Mouse (Mus musculus) lung, embryonic 14.5 days (tissue): ENCODE measurements at regions not wholly inside any gene's neighbourhood (a gene's known extent, or its start where the extent isn't known, plus 50 kb on each side); places are given as distances from the start of the nearest gene placed in this dataset.

Experiments used
- ATAC-seq: fragments of 200-750 bp; cut with Nextera tagmentation; 2 replicates; pipeline ENCODE4 v1.8.0; 2017; ENCODE audit warnings: mild to moderate bottlenecking, moderate TSS enrichment, moderate library complexity; ENCODE audit not compliant: insufficient read depth
- DNase-seq: peaks from one replicate; pipeline ENCODE4 v3.0.0-alpha.2; 2015
- H3K27ac ChIP-seq: fragments of 300-500 bp; sonication (generic); 2 replicates; pipeline ENCODE4 v1.5.1; 2014; ENCODE audit warnings: low read depth, mild to moderate bottlenecking, moderate library complexity
- H3K27me3 ChIP-seq: fragments of 300-500 bp; sonication (generic); 2 replicates; pipeline ENCODE4 v1.6.1; 2014; ENCODE audit warnings: low read length, control low read depth; ENCODE audit not compliant: insufficient read depth
- H3K36me3 ChIP-seq: fragments of 300-500 bp; sonication (generic); 2 replicates; pipeline ENCODE4 v1.6.1; 2014; ENCODE audit warnings: control low read depth; ENCODE audit not compliant: insufficient read depth
- H3K4me1 ChIP-seq: fragments of 300-500 bp; sonication (generic); 2 replicates; pipeline ENCODE4 v1.6.1; 2014; ENCODE audit warnings: antibody characterized with exemption, control low read depth; ENCODE audit not compliant: insufficient read depth
- H3K4me2 ChIP-seq: fragments of 300-500 bp; sonication (generic); 2 replicates; pipeline ENCODE4 v1.6.1; 2014; ENCODE audit warnings: mild to moderate bottlenecking
- H3K4me3 ChIP-seq: fragments of 300-500 bp; sonication (generic); 2 replicates; pipeline ENCODE4 v1.5.1; 2014; ENCODE audit warnings: low read depth, low read length
- H3K9ac ChIP-seq: fragments of 300-500 bp; sonication (generic); 2 replicates; pipeline ENCODE4 v1.6.1; 2014
- H3K9me3 ChIP-seq: fragments of 300-500 bp; sonication (generic); 2 replicates; pipeline ENCODE4 v1.6.1; 2016; ENCODE audit warnings: low read depth, low read length, control low read depth
- CTCF ChIP-seq: IDR thresholded peaks from 2 replicates; pipeline ENCODE4 v1.5.1; 2016; ENCODE audit warnings: antibody characterized with exemption, low read depth
- WGBS: fragments of 180-500 bp; shearing (Covaris S2); extraction: QIAGEN DNeasy Blood & Tissue Kit; methylation state at CpG from one replicate; pipeline ENCODE4 v1.1.7; 2014; 5-methylcytosine and 5-hydroxymethylcytosine counted together

- Histone ChIP-seq H3K9ac (no peak overlapping the region), H3K4me2 (no peak overlapping the region), H3K36me3 (no peaks in the 10 kb centered on the region), H3K4me1 (no peaks in the 10 kb centered on the region), H3K4me3 (no peak overlapping the region), H3K27ac (no peak overlapping the region), H3K9me3 (no peaks in the 10 kb centered on the region), H3K27me3 (no peaks in the 10 kb centered on the region)
- 52% methylated on average over 7 of the region's 7 CpGs for WGBS
- DNase-seq (no peak), ATAC-seq (no peak)
- TF ChIP-seq CTCF: no peak
Measured at GRCm38 (mm10) chr12:65420127-65420526, 194.8 kb downstream of the Wdr20rt start.

DNA sequence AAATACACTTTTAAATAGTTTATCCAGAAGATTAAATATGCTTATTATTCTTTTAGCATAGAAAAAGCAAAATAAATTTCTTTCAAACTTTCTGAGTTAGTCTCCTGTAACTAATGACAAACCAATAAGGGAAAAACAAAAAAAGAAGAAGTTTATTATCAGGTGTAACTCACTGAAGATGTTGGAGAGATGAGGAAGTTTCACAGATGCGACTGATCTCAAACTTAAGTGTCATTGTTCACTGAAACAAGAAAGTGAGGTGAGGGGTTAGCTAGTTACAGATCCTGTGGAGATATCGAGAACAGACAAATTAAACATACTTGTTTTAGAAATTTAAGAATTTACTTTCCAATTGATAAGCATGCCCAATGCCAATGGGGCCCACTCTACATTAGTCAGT is 199.2 kb downstream of the Wdr20rt start:
- Histone ChIP-seq H3K9me3 (no peaks in the 10 kb centered on the region), H3K4me3 (no peak overlapping the region), H3K27ac (no peak overlapping the region), H3K4me2 (no peak overlapping the region), H3K9ac (no peak overlapping the region), H3K27me3 (no peaks in the 10 kb centered on the region), H3K4me1 (no peaks in the 10 kb centered on the region), H3K36me3 (no peaks in the 10 kb centered on the region)
- WGBS: 91% methylated on average over 2 of the region's 2 CpGs
- no peak for DNase-seq
- no peak for TF ChIP-seq CTCF
- ATAC-seq: no peak

DNA sequence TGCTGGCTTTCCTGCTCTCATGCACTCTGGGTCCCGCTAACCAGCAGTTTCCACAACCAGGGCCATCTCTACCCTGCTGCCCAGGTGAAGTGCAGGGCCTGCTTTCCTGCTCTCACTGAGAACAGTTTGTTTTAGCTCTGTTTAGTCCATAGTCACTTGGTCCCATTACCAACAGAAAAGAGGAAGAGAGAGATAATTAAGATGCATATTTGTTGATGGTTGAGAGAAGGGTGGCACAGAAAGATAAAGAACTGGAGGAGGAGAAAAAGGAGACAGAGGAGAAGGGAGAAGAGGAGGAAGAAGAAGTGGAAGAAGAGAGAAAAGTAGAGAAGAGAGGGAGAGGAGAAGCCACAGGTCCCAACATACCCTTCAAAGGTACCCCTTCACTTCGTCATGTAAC is 200.1 kb downstream of the Wdr20rt start:
- Histone ChIP-seq H3K4me3 (no peak overlapping the region), H3K4me2 (no peak overlapping the region), H3K27ac (no peak overlapping the region), H3K36me3 (no peaks in the 10 kb centered on the region), H3K4me1 (no peaks in the 10 kb centered on the region), H3K9ac (no peak overlapping the region), H3K9me3 (no peaks in the 10 kb centered on the region), H3K27me3 (no peaks in the 10 kb centered on the region)
- DNase-seq: no peak
- 91% methylated on average over 2 of the region's 2 CpGs for WGBS
- ATAC-seq: no peak
- TF ChIP-seq CTCF: no peak

DNA sequence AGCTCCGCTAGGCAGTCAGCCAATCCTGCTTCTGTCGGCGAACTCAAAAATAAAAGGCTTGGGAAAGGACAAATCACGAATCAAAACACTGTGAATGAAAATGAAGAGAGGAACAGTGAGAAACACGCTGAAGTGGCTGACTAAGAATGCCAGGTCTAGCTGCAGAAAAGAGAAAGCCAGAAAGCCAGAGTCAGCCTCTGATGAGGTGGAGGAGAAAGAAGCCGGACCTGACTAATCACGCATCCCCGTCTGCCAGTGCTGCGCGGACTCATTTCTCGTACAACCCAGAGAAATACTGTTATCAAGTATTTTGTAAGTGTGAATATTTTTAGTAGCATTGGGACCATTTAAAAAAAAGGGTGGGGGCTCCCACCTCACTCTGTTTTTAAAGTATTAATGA is 201.6 kb downstream of the Wdr20rt start:
- no peak for TF ChIP-seq CTCF
- no peaks in the 10 kb centered on the region for H3K4me1 ChIP-seq
- no peaks in the 10 kb centered on the region for H3K9me3 ChIP-seq
- 81% methylated on average over 11 of the region's 11 CpGs for WGBS
- no peak overlapping the region for H3K4me2 ChIP-seq
- H3K9ac ChIP-seq: no peak overlapping the region
- no peaks in the 10 kb centered on the region for H3K27me3 ChIP-seq
- no peaks in the 10 kb centered on the region for H3K36me3 ChIP-seq
- DNase-seq: no peak
- ATAC-seq: no peak
- H3K27ac ChIP-seq: no peak overlapping the region
- no peak overlapping the region for H3K4me3 ChIP-seq

DNA sequence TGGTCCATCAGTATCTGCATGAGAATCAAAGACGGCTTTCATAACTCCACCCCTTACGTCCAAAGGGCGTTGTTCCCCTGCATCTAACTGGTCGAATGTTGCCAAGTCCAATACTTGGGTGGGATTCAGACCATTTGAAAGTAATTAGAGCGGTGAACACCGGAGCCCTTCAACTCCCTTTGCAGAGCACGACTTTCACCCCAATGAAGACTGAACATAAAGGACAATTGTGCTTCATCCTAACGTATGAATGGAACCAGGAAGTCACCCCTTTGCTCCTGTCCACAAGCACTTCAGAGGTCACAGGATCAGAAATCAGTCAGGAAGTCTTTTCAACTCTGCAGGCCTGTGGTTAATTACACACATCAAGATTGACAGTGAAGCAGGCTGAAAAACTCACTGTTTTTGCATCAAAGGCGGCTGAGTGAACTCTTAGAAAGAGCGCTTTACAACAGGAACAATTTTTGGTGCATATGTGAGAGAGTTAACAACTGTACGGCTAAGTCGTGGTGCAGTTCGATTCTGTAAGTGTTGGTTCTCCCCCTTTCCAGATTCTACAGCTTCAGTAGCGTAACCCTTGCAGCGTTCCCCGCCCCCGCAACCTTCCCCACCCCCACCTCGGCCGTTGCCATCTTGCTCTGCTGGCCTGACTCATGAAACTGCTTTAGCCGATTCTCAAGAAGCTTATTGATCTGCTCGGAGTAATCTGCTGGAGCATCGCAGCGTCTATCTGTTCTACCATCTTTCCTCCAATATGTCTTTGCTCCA is 203.1 kb downstream of the Wdr20rt start:
- no peak for TF ChIP-seq CTCF
- ATAC-seq: no peak
- Histone ChIP-seq H3K36me3 (no peaks in the 10 kb centered on the region), H3K4me3 (no peak overlapping the region), H3K27ac (no peak overlapping the region), H3K9me3 (no peaks in the 10 kb centered on the region), H3K9ac (no peak overlapping the region), H3K27me3 (no peaks in the 10 kb centered on the region), H3K4me1 (no peaks in the 10 kb centered on the region), H3K4me2 (no peak overlapping the region)
- DNase-seq: no peak
- WGBS: 58% methylated on average over 23 of the region's 23 CpGs

DNA sequence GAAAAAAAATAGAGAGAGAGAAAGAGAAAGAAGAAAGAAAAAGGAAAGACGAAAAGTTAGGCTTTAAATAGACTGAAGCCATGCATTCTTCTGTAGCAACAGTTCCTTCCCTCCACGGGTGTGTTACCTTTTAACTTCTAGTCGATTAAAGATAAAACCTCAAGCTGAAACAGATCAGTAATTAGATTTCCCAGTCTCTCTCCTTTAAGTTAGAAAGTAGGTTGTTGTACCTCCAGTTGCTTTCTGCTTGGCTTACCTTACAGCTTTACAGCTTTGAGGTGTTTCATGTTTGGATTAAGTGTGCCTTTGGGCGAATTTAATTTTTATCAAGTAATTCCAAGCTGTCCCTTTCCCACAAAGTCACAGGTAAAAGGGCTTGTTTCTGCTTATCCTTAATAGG is 225.5 kb downstream of the Wdr20rt start:
- WGBS: 78% methylated on average over 4 of the region's 4 CpGs
- Histone ChIP-seq H3K9ac (no peak overlapping the region), H3K4me2 (no peak overlapping the region), H3K4me1 (no peaks in the 10 kb centered on the region), H3K9me3 (no peaks in the 10 kb centered on the region), H3K36me3 (no peaks in the 10 kb centered on the region), H3K27ac (no peak overlapping the region), H3K4me3 (no peak overlapping the region), H3K27me3 (no peaks in the 10 kb centered on the region)
- ATAC-seq: no peak
- DNase-seq: no peak
- no peak for TF ChIP-seq CTCF

GRCm38 (mm10) chr12:65455683-65456082 is 230.4 kb downstream of the Wdr20rt start:
- no peaks in the 10 kb centered on the region for H3K36me3 ChIP-seq
- 81% methylated on average over 3 of the region's 3 CpGs for WGBS

More at GRCm38 (mm10) chr12:65455683-65456082, 230.4 kb downstream of the Wdr20rt start:
- TF ChIP-seq CTCF: no peak
- no peak overlapping the region for H3K4me2 ChIP-seq
- H3K9me3 ChIP-seq: no peaks in the 10 kb centered on the region
- DNase-seq (no peak), ATAC-seq (no peak)
- no peaks in the 10 kb centered on the region for H3K4me1 ChIP-seq
- H3K27ac ChIP-seq: no peak overlapping the region
- no peak overlapping the region for H3K4me3 ChIP-seq
- H3K27me3 ChIP-seq: no peaks in the 10 kb centered on the region
- H3K9ac ChIP-seq: no peak overlapping the region
